Mouse (Mus musculus) monocyte, adult 2 months (primary cell): ENCODE data around the gene Ppp1ca.

Source experiments
- DNase-seq, 2 experiments: peaks; one replicate each; pipeline ENCODE4 v3.0.0; 2022; ENCODE audit warnings: low spot score in 2 of 2, low read depth in 1 of 2

Ppp1ca gene

DNA sequence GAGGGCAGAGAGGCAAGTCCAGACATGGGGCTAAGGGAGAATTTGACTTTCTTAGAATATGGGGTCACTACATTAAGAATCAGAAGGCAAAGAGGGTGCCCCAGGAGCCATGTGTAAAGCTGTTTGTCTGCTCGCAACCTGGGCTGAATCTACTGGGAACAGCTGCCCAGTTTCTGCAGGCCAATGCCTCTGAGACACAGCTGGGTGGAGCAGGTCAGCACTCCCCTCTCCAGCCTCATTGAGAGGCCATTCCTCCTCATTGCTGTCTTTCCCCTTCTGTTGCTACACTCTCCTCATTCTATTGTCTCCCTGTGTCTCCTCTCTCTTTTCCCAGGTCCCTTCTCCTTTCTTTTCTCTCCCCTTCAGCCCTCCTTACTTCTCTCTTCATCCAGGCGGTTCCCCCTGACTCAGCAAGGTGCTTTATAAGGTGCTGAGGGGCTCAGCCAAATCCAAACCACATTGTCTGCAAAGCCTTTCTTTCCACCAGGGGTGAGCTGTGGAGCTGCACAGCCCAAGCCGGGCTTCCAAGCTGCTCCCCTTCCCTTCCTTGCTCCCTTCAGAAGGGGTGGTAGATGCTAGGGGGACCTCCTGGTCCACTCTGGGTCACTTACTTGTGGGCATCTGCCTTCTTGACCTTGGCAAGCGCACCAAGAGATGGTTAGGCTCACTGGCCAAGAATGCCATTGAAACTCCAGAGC lies 20.2 kb downstream of the Ppp1ca start:
- no peak for DNase-seq

- DNase-seq: peak; percentile 42 to 55
These were observed 21.7 kb downstream of the Ppp1ca start for GRCm38 (mm10) chr19:4213524-4213974.

- DNase-seq: no peak
These were observed 22.4 kb downstream of the Ppp1ca start, which contains the start of the genes Clcf1 and AC109138.7 for GRCm38 (mm10) chr19:4214071-4214770. Gene Clcf1, plus strand, starts transcription at chr19:4214238. Gene AC109138.7, plus strand, starts transcription at chr19:4214357.

DNA sequence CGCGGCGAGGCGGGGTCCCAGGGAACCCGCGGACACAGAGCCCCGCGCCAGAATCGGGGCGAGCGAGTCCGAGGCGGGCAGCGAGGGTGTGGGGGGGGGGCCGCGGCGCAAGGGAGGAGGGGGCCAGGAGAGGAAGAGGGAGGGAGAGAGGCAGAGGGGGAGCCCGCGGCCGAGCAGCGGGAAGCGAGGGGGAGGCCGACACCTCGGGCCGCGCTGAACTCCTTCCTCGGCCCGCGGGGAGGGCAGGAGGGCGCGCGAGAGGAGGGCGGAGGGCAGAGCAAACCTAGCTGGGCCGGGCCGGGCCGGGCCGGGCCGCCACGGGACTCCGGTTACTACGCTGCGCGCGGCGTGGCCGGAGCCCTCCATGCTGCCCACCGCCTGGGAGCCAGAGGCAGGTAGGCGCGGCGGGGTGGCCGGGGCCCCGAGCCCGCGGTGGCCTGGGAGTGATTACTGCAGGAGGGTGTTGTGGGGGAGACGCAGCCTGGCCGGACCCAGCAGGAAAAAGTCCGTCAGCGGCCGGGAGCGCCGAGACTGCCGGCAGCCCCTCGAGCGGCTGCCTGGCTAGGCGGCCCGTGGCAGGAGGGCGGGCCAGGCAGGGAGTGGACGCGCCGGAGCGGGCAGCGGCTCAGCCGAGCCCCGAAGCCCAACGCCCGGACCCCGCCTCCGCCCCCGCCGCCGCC lies 23.0 kb downstream of the Ppp1ca start:
- no peak for DNase-seq

DNA sequence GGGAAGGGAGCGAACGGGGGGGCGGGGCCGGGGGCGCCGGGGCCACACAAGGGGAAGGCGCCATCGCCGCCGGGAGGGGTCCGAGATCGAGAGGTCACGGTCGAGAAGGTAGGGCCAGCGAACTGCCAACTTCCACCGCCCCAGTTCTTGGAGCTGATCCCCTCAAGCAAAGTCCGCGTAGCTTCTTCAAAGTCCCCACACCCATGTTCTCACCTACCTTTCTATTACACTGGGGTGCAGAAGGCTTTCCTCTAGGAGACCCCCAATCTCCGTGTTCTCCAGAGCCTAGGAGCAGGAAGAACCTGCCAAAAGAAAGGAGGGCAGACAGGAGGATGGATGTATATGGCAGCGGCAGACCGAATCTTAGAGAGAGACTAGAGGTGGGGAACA lies 23.6 kb downstream of the Ppp1ca start:
- no peak for DNase-seq

DNA sequence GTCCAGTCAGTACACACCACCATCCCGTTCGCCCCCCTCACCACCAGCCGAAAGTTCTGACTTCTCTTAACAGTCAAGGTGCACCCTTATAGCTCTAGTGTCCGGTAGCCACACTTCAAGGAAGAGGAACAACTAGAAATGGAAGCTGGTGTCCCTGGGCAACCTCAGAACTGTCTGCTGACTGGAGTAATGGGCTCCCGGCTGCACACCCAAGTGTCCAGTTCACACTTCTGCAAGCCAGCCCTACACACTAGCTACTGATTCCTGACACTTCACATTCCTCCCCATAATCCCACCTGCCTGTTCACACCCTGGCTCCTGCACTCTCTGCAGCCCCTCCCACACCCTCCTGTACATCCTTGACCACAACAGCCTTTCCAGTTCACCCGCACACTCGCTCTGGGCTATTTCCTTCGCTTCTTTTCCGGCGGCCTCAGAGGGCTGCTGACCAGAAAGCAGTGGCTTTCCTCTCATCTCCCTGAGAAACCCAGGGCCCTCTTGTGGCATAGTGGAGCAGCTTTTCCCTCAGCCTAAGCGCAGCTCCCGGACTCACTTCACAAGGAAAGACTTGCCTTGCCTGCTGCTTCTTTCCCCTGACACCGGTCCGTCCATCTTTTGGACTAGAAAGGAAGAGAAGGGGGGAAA lies 24.3 kb downstream of the Ppp1ca start:
- DNase-seq: no peak

GRCm38 (mm10) chr19:4217140-4217539 lies 25.3 kb downstream of the Ppp1ca start:
- no peak for DNase-seq

DNA sequence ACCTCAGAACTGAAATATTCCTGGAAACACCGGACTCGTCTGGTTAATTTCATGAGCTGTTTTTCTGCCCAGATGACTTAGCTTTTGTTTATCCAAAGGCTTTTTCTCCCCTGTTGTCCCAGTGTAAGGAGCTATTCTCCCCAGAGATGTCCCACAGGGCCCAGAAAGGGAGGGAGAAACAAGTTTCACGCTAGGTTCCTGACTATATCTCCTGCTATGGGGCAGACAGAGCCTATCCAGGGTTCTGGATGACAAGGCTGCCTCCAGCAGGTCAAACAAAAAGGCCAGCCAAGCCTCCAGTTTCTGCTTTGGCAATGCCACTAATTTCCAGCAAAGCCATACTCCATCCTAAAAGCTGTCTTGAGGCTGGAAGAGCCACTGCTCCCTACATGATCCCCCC lies 26.0 kb downstream of the Ppp1ca start:
- no peak for DNase-seq

GRCm38 (mm10) chr19:4218293-4218692 lies 26.4 kb downstream of the Ppp1ca start:
- no peak for DNase-seq

DNA sequence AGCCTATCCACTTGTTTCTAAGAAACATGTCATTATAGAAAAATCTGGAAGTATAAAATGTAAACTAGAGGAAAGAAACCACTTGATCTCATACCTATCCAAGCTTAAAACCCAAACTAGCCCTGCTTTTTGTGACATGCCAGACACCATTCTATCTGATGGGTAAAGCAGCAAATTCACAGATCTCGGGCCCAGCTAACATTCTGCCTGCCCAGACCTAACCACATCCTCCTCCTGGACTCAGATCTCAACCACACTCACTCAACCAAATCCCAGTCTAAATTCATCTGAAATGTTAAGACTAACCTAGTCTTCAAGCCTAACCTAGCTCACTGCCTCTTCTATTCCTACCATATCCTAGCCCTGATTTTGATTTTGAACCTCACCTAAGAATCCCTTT lies 26.9 kb downstream of the Ppp1ca start:
- no peak for DNase-seq

DNA sequence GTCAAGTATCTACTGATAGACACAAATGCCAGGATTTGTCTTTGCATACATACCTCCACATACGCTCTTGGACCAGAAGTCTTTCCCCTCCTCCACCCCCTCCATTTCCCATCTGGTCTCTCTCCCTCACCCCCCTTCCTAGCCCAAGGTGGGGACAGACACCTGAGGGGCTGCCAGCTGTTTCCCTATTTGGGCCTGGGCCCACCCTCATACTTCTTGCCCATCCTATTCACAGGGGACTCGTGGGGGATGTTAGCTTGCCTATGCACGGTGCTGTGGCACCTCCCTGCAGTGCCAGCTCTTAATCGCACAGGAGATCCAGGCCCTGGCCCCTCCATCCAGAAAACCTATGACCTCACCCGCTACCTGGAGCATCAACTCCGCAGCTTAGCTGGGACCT lies 28.1 kb downstream of the Ppp1ca start:
- DNase-seq: no peak

- DNase-seq: no peak
These were observed 28.6 kb downstream of the Ppp1ca start for GRCm38 (mm10) chr19:4220416-4220815.

DNA sequence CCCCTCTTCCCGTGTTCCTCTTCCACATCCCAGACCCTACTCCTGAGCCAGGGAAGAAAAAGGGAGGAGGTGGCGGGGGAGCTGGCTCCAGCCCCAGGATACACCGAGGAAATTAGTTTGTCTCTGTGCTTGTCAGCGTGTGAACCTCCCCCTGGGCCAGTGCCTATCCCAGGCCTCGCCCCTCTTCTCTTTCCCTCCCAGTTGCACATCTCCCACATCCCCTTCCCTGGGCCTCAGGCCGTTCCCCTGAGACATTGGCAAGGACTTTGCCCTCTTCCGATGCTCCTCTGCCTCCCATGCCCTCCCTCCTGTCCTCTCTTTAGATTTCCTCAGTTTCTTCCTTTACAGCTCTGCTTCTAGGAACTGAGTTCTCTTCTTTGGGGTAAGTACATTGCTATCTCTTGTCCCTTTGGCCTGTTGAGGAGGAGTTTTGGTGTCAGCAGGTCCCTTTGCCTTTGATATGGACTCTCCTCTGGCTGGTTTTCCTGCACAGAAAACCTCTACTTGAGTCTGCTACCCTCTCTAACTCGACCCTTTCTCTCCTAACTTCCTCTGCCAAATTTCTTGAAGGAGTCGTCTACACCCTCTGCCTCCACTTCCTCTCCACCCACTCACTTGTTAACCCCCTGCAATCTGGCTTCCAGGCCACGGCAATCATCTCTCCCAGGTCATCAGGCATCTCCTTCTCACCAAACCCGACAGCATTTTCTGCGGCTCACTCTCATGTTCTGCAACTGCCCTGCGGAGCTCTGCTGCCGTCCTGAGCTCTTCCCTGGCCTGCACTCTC lies 29.3 kb downstream of the Ppp1ca start:
- no peak for DNase-seq

GRCm38 (mm10) chr19:4222165-4222564 lies 30.3 kb downstream of the Ppp1ca start:
- DNase-seq: no peak

GRCm38 (mm10) chr19:4226779-4227178 lies 34.9 kb downstream of the Ppp1ca start:
- no peak for DNase-seq

DNA sequence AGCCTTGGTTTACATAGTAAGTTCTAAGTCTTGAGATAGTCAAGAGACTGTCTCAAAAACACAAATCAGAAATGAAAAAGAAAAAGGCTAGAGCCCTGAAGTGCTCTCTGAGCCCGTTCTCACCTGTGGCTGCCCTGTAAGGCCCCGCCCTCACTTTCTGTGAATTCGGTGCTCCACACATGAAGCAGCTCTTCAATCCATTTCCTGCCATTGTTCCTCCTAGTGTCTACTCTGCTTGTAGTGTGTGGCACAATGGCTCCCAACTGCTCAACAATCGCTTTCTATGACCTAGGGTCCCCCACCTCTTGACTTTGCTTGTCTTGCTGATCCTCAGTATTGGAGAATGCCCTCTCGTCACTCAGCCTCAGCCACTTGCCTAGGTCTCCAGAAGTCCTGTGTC lies 35.6 kb downstream of the Ppp1ca start:
- DNase-seq: no peak

- peak; percentile 35 to 58 for DNase-seq
These were observed 36.2 kb downstream of the Ppp1ca start for GRCm38 (mm10) chr19:4227894-4228678.

DNA sequence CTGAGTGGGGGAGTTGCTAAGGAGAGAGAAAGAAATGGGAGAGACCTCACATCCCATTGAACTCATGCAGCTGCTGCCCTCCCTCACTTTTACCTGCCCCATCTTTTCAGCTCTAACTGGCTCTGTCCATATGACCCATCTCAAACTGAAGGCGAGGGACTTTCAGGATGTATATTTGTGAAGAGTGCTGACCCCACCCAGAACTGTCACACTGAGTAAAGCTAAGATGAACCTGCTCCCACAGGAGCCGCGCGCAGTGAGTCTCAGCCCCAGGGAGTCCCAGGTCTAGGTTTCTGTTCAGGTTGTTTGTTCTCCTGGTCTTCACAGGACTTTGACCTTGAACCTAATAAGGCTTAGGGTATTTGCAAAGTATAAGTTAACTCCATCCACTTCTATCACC lies 37.0 kb downstream of the Ppp1ca start:
- no peak for DNase-seq

GRCm38 (mm10) chr19:4229451-4230076 lies 37.7 kb downstream of the Ppp1ca start:
- DNase-seq: no peak

DNA sequence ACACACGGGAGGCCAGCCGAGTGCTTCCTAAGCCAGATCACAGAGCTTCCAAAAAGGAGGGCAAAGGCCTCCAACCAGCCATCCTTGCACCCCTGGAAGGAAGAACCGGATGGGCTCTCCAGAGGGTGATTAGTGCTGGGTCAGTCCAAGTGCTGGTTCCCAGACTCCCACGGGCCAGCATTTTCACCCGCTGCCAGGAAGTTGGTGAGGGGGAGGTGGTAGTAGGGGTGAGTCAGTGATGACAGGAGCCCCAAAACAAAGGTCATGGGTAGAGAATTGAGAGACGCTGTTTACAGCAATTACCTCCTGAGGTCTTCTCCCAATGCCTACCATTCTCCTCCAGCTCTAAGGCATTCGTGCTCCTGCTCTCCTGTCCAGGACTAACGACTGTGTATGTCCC lies 38.5 kb downstream of the Ppp1ca start:
- no peak for DNase-seq
